Mouse (Mus musculus): ENCODE data around the gene Ank. TPM values are rescaled to one million over a fixed set of nuclear protein-coding genes. Genes with fewer than 3 reads are reported as not detected.

Gene Ank
- total RNA-seq, 1 experiment: 12.0 TPM

DNA sequence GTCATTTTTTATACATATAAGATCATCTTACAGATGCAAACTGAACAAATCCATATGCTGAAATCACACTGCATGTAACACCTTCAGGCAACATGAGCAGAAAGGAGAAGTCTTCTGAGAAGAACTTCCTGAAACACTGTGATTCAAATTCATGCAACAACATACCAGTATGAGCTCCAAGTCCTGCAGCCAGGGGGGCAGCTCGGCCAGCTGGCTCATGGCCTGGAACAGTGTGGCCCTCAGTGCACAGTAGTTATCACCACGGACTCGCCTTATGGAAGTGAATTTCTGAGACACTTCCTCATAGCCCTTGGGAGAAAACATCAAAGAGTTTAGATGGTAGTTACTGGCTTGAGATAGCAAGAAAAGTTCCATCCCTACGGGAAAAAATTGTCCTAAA, 149.7 kb downstream of the Ank start:
- in situ Hi-C loops (cut with MboI; ENCODE audit: low sequenced_read_pairs in 2 of 2, unreplicated experiment in 2 of 2): no loop called here
- Histone ChIP-seq H3K9me3 (ENCODE audit: control insufficient read depth, insufficient read depth, low read depth, low read length) (no peaks in the 10 kb centered on the region), H3K27ac (ENCODE audit: insufficient read depth, low read depth, low read length, poor library complexity, severe bottlenecking) (no peak overlapping the region), H3K4me3 (ENCODE audit: insufficient read depth in 1 of 2, low read depth in 1 of 2, low read length in 2 of 2, poor library complexity in 1 of 2, severe bottlenecking in 1 of 2) (no peak overlapping the region), H3K4me1 (ENCODE audit: control insufficient read depth in 2 of 2, insufficient read depth in 2 of 2, low read length in 2 of 2, poor library complexity in 1 of 2) (no peaks in the 10 kb centered on the region), H3K36me3 (ENCODE audit: control insufficient read depth, insufficient read depth, low read length, poor library complexity, severe bottlenecking) (peaks cover 27% of the 10 kb centered on the region), H3K9ac (ENCODE audit: insufficient read depth, low read depth, low read length, poor library complexity, severe bottlenecking) (no peak overlapping the region)
- DNase-seq (ENCODE audit: low read depth, low spot score): no peak
- TF ChIP-seq CHD2 (IDR thresholded peaks at IDR 0.05; ENCODE audit: low read depth, low read length) (no peak), MAFK (IDR thresholded peaks at IDR 0.05; ENCODE audit: insufficient read depth, low read depth, low read length) (no peak), ZNF384 (IDR thresholded peaks at IDR 0.05; ENCODE audit: low read depth, low read length) (no peak), HCFC1 (IDR thresholded peaks at IDR 0.05; ENCODE audit: borderline replicate concordance, insufficient read depth, low read length) (no peak), ZC3H11A (IDR thresholded peaks at IDR 0.05; ENCODE audit: borderline replicate concordance, low read depth, low read length) (no peak)

DNA sequence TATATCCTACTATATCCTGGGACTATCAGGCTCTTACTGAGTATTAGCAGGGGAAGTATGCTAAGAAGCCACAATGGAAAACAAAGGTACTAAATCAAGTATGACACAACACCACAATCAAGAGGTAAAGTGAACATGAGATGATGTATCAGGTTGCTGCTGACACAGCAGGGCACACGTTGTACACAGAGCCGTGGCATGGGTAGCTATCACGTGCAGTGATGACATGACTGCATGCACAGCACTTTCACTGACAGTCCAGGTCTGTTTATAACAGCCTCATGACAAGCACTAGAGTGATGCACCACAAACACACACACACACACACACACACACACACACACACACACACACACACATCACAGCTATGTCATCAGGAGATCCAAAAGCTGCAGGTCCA, 150.8 kb downstream of the Ank start:
- Histone ChIP-seq H3K36me3 (ENCODE audit: control insufficient read depth, insufficient read depth, low read length, poor library complexity, severe bottlenecking) (peaks cover 22% of the 10 kb centered on the region), H3K9ac (ENCODE audit: insufficient read depth, low read depth, low read length, poor library complexity, severe bottlenecking) (no peak overlapping the region), H3K4me3 (ENCODE audit: insufficient read depth in 1 of 2, low read depth in 1 of 2, low read length in 2 of 2, poor library complexity in 1 of 2, severe bottlenecking in 1 of 2) (no peak overlapping the region), H3K27ac (ENCODE audit: insufficient read depth, low read depth, low read length, poor library complexity, severe bottlenecking) (no peak overlapping the region), H3K4me1 (ENCODE audit: control insufficient read depth in 2 of 2, insufficient read depth in 2 of 2, low read length in 2 of 2, poor library complexity in 1 of 2) (no peaks in the 10 kb centered on the region), H3K9me3 (ENCODE audit: control insufficient read depth, insufficient read depth, low read depth, low read length) (no peaks in the 10 kb centered on the region)
- TF ChIP-seq ZC3H11A (IDR thresholded peaks at IDR 0.05; ENCODE audit: borderline replicate concordance, low read depth, low read length) (no peak), HCFC1 (IDR thresholded peaks at IDR 0.05; ENCODE audit: borderline replicate concordance, insufficient read depth, low read length) (no peak), ZNF384 (IDR thresholded peaks at IDR 0.05; ENCODE audit: low read depth, low read length) (no peak), CHD2 (IDR thresholded peaks at IDR 0.05; ENCODE audit: low read depth, low read length) (no peak), MAFK (IDR thresholded peaks at IDR 0.05; ENCODE audit: insufficient read depth, low read depth, low read length) (no peak)
- in situ Hi-C loops (cut with MboI; ENCODE audit: low sequenced_read_pairs in 2 of 2, unreplicated experiment in 2 of 2): no loop called here
- DNase-seq (ENCODE audit: low read depth, low spot score): no peak

DNA sequence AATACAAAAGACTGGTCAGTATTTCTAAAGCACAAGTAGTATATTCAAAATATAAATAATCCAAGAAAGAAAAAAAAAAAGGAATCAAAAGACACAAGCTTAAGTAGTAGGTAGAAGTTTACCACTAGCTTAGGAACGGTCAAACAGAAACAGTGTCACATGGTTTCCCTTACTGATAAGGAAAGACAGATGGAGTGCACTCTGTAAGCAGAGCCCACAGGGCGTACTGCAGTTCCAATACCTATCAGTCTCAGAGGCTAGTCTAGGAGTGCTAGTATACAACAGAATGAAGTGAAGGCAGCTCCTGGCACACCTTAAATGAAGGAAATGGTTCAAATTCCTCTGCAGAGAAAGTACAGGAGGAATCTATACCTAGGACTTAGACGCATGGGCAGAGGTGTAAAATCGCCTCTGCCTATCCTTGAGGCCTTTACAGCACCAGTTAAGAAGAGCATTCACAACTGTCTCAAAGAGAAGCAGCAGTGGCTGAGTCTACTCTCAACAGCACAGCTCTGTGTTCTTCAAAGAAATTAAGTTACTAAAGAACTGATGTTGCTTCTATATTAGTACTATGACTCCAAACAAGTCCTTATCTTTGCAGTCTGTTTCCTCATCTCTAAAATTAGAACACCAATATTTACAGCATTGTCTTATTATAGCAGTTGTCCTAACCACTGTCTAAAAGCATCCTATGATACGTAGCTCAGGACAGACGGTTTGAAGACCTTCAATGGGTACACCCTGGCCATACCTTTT, 152.5 kb downstream of the Ank start:
- Histone ChIP-seq H3K9me3 (ENCODE audit: control insufficient read depth, insufficient read depth, low read depth, low read length) (no peaks in the 10 kb centered on the region), H3K9ac (ENCODE audit: insufficient read depth, low read depth, low read length, poor library complexity, severe bottlenecking) (no peak overlapping the region), H3K4me3 (ENCODE audit: insufficient read depth in 1 of 2, low read depth in 1 of 2, low read length in 2 of 2, poor library complexity in 1 of 2, severe bottlenecking in 1 of 2) (no peak overlapping the region), H3K27ac (ENCODE audit: insufficient read depth, low read depth, low read length, poor library complexity, severe bottlenecking) (no peak overlapping the region), H3K4me1 (ENCODE audit: control insufficient read depth in 2 of 2, insufficient read depth in 2 of 2, low read length in 2 of 2, poor library complexity in 1 of 2) (no peaks in the 10 kb centered on the region), H3K36me3 (ENCODE audit: control insufficient read depth, insufficient read depth, low read length, poor library complexity, severe bottlenecking) (peaks cover 20% of the 10 kb centered on the region)
- in situ Hi-C loops (cut with MboI; ENCODE audit: low sequenced_read_pairs in 2 of 2, unreplicated experiment in 2 of 2): no loop called here
- DNase-seq (ENCODE audit: low read depth, low spot score): no peak
- TF ChIP-seq MAFK (IDR thresholded peaks at IDR 0.05; ENCODE audit: insufficient read depth, low read depth, low read length) (no peak), HCFC1 (IDR thresholded peaks at IDR 0.05; ENCODE audit: borderline replicate concordance, insufficient read depth, low read length) (no peak), CHD2 (IDR thresholded peaks at IDR 0.05; ENCODE audit: low read depth, low read length) (no peak), ZNF384 (IDR thresholded peaks at IDR 0.05; ENCODE audit: low read depth, low read length) (no peak), ZC3H11A (IDR thresholded peaks at IDR 0.05; ENCODE audit: borderline replicate concordance, low read depth, low read length) (no peak)

DNA sequence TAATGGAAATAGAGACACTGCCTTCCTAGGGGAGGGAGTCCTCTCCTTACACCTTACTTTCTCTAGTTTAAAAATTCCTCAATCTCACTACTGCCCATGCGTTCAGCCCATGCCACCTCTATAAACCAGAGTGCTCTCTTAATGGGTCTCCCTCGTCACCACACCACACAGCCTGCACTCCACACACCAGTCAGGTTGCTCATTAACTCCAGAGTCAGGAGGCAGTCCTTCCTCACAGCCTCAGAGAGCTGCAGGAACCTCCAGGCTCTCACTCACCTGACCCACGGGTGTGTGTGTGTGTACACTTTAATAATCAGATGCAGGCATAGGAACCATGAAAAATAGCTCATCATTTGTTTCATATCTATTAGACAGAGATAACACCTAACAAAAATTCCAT, 153.2 kb downstream of the Ank start:
- no peak overlapping the region for H3K27ac ChIP-seq (ENCODE audit: insufficient read depth, low read depth, low read length, poor library complexity, severe bottlenecking)
- no peak overlapping the region for H3K9ac ChIP-seq (ENCODE audit: insufficient read depth, low read depth, low read length, poor library complexity, severe bottlenecking)
- TF ChIP-seq ZNF384 (IDR thresholded peaks at IDR 0.05; ENCODE audit: low read depth, low read length) (no peak), MAFK (IDR thresholded peaks at IDR 0.05; ENCODE audit: insufficient read depth, low read depth, low read length) (no peak), CHD2 (IDR thresholded peaks at IDR 0.05; ENCODE audit: low read depth, low read length) (no peak), ZC3H11A (IDR thresholded peaks at IDR 0.05; ENCODE audit: borderline replicate concordance, low read depth, low read length) (no peak), HCFC1 (IDR thresholded peaks at IDR 0.05; ENCODE audit: borderline replicate concordance, insufficient read depth, low read length) (no peak)
- DNase-seq (ENCODE audit: low read depth, low spot score): no peak
- H3K36me3 ChIP-seq (ENCODE audit: control insufficient read depth, insufficient read depth, low read length, poor library complexity, severe bottlenecking): peaks cover 22% of the 10 kb centered on the region
- in situ Hi-C loops (cut with MboI; ENCODE audit: low sequenced_read_pairs in 2 of 2, unreplicated experiment in 2 of 2): no loop called here
- H3K9me3 ChIP-seq (ENCODE audit: control insufficient read depth, insufficient read depth, low read depth, low read length): no peaks in the 10 kb centered on the region
- H3K4me1 ChIP-seq (ENCODE audit: control insufficient read depth in 2 of 2, insufficient read depth in 2 of 2, low read length in 2 of 2, poor library complexity in 1 of 2): no peaks in the 10 kb centered on the region
- H3K4me3 ChIP-seq (ENCODE audit: insufficient read depth in 1 of 2, low read depth in 1 of 2, low read length in 2 of 2, poor library complexity in 1 of 2, severe bottlenecking in 1 of 2): no peak overlapping the region

Data from ES-E14 (cell line).